Mouse (Mus musculus): ENCODE results near the gene Med16.
A peak's percentile ranks its signal among the peaks of the same experiment; 100 is the strongest.
"Not testable (repeated sequence)": the region's sequence is repeated elsewhere in the genome, so short reads cannot be mapped to it uniquely, and the experiment has no call there.

The Med16 gene

GRCm38 (mm10) chr10:79916808-79917531 lies 8.2 kb upstream of the Med16 start, which contains the start of gene Kiss1r:
Gene Kiss1r (plus strand): TSS chr10:79916971.
- peak; percentile 85 for DNase-seq

DNA sequence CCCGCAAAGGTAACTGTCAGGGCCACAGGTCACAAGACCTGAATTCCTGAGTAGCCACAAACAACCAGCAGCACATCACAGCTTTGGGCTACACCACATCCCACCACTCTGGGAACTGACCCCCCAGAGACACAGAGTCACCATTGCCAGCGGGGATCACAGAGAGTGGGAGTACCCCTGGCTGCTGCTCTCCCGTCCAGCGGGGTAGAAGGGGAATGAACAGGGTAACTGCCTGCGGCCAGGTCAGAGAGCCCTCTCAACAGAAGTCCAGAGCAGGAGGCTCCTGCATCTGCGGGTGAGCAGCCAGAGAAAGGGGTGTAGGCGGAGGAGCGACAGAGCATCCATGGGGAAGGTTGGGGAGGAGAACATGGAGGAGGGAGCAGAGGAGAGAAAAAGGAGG lies 7.4 kb upstream of the Med16 start:
- peak; percentile 64 for DNase-seq

- peak; percentile 40 for DNase-seq
Observed at GRCm38 (mm10) chr10:79914948-79915596, 6.3 kb upstream of the Med16 start.

DNA sequence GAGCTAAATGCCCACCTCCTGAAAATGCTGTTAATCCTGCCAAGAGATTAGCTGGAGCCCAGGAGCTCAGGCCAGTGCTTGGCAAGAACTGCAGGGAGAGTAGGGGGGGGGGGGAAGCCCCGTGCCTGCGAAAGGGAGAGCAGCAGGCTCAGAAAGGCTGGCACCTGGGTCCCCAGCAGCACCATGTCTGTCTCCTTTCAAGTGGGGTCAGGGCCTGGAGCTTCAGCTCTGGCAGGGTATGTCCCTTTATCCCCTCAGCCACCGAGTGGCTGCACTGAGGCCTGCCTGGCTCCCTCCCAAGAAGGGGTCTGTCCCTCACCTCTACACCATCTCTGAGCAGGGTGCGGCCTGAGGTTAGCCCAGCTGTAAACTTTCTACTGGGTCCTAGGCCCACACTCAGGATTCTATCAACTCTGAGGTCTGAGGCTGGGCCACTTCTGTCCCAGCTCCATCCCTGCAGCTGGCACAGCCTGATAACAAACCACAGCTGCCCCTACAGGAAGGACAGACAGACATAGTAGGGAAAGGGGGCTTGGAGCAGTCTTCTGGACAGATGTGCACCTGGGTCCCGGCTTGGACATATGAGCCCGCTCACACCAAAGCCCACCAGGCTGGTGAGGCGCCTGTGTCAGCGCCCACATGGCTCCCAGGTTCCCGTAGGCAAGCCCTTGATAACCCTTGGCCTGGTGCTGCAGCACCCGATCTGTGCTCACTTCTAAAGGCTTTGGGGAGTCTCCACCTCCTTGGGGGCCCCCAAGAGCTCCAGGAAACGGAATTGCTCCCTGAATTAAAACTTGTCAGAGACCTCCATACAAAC lies 5.6 kb upstream of the Med16 start:
- peak; percentile 51 for DNase-seq

GRCm38 (mm10) chr10:79912412-79912811 lies 3.7 kb upstream of the Med16 start:
- DNase-seq: peak; percentile 54

DNA sequence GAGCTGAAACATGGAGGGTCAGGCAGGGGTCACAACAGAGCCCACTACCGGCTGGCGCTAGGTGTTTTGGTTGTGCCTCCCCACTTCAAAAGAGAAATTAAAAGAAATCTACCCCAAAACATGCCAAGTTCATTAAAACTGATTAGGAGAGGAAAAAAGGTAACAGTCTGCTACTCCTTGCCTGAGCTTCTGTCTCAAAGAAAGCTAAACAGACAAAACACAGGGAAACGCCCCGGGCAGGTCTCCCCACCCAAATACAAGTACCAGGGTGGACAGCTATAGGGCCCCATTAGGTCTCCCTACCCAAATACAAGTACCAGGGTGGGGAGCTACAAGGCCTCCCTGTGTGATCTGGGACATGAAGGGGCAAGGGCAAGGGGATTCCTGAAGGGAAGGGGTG lies 1.8 kb upstream of the Med16 start, which contains the start of gene Gm26602:
Gene Gm26602 (plus strand): TSS at position 301 of the 400 bp plus-strand sequence.
- no peak for DNase-seq

DNA sequence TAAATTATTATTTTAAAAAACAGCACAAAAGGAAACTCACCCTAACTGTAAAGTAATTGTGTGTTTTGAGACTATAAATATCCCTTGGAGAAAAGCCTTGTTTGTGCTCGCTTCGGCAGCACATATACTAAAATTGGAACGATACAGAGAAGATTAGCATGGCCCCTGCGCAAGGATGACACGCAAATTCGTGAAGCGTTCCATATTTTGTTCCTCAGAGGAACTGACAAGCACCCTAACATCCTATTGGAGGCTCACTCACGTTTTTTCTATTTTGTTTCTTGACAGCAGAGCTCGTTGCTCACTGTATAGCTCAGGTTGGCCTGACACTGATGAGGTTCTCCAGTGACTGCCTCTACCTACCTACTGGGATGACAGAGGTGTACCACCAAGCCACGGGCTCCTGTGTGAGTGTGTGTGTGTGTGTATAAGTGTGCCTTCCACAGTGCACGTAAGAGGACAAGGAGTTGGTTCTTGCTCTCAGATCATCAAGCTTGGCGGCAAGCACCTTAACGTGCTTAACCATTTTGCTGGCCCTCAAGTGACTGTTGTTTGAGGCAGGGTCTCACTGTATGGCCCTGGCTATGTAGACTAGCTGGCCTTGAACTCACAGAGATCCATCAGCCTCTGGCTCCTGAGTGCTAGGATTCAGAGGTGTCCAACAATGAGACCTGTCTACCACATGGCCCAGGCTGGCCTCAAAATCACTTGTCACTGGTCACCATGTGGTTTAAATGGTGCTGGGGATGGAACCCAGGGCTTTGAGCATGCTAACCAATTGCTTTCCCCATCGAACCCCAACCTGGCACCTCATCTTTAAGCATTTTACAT lies 584 bp upstream of the Med16 start:
- peak; percentile 64 for DNase-seq

GRCm38 (mm10) chr10:79907415-79907814 lies 1.3 kb downstream of the Med16 start:
- peak; percentile 63 for DNase-seq

DNA sequence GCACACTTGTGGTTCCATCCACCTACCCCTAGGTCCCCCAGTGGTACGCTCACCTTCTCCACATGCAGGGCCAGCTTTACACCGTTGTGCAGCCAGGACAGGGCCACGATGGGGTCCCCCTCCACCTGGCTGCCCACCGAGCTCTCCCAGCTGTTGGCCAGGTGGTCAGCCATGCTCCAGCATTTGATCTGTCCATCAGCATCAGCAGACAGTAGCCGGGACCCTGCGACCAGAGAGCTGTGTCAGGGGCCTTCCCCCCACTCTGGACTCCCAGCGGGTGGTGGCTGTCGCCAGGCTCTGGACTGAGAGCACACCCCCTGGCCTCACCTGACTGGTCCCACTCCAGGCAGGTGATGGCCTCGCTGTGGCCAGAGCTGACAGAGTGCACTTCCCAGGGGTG lies 2.0 kb downstream of the Med16 start:
- peak; percentile 68 for DNase-seq

GRCm38 (mm10) chr10:79900951-79901410 lies 7.7 kb downstream of the Med16 start:
- DNase-seq: no peak

DNA sequence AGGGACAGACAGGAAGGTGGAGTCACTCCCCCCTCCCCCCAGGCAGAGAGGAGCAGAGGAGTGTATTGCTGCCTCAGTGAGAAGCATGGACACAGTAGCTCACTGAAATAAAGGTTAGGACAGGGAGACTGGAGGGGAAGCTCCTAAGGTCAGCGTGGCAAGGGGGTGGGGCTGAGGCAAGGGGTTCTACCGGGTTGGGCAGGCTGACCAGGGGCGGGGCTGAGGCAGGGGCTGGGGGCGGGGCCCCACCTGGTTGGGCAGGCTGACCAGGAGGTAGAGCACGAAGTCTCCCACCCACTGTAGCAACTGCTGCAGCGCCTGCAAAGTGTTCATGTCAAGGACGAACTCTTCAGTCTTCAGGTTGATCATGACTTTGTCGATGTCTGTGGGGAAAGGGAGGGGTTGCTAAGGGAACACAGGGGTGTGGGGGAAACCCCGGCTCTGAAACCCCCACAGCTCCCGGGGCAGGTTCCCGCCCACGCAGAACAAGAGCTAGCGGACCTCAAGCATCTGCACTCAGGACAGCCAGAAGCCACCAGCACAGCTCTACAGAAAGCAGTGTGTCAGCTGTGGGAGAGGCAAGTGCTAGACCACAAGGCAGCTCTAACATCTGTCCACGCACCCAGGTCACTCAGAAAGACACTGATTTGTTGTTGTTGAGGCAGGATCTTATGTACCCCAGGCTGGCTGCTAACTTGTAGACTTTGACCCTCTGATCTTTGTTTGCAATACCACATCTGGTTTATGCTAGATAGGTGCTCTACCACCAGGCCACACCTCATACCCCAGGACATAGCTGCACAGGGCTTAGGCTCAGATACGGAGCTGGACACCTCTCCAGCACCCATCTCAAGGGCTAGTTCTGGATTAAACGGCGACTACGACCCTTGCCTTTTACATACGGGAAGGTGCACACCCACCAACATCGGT lies 11.1 kb downstream of the Med16 start:
- DNase-seq: no peak

- DNase-seq: no peak
Observed at GRCm38 (mm10) chr10:79896814-79897213, 11.9 kb downstream of the Med16 start.

GRCm38 (mm10) chr10:79896306-79896705 lies 12.4 kb downstream of the Med16 start:
- no peak for DNase-seq

GRCm38 (mm10) chr10:79892451-79893118 lies 16.1 kb downstream of the Med16 start:
- DNase-seq: peak; percentile 77

DNA sequence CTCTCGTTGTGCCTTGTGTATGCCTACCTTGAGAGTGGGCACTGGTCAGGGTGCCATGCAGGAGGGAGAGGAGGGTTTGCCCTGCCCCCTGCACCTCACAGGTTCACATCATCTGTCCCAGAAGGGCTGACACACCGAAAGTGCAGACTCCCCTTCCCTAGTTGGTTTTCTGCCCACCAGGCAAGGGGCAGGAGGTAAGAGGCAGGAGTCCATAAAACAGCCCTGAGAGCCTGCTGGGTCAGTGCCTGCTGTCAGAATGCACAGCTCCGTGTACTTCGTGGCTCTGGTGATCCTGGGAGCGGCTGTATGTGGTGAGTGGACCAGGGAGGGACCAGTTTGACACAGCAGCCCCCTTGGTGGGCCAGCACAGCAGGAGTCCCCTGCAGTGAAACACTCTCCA lies 18.1 kb downstream of the Med16 start, which contains the start of gene Cfd:
Gene Cfd (plus strand): TSS at position 184 of the 400 bp plus-strand sequence.
- no peak for DNase-seq

- DNase-seq: no peak
Observed at GRCm38 (mm10) chr10:79889386-79889785, 19.3 kb downstream of the Med16 start.

GRCm38 (mm10) chr10:79886611-79887010 lies 22.1 kb downstream of the Med16 start:
- DNase-seq: no peak

GRCm38 (mm10) chr10:79886054-79886453 lies 22.7 kb downstream of the Med16 start, which contains the start of gene Elane:
Gene Elane (plus strand): TSS chr10:79886247.
- DNase-seq: no peak

- not testable (repeated sequence) for DNase-seq
Observed at GRCm38 (mm10) chr10:79884938-79885337, 23.8 kb downstream of the Med16 start.

DNA sequence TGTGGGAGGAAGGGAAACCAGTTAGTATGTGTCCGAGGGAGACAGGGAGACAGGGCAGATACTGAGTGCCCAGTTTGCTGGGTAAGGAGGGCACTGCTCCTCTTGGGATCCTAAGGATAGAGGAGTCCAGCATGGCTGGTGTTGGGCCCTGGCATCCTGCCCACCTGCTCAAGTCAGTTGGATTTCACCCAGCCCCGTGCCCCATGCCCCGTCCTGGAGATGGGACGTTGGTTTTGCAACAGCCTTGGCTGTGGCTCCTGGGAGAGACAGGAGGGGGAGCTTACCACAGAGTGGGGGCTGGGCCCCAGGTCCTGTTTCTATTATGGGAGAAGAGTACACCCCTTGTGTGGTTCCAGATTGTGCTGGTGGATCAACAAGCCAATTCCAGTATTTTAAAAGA lies 24.3 kb downstream of the Med16 start:
- DNase-seq: peak; percentile 60
